Mouse (Mus musculus): Measurements from ENCODE around the gene Man1b1.

DNA sequence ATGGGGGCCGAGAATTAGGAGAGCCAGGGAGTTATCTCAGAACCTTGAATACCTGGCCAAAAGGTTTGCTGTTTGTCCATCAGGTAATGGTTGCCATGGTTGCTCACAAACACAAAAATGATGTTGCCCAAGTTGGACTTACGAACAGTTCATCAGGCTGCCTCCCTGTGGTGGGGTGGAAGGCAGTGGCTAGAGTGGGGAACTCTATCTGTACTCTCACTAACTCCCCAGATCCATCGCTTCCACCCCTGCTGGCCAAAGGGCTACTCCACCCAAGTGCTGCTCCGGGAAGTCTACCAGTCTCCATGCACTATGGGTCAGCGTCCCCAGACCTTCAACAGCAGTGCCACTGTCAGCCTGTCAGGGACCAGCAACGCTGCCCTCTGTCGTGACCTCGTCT is 66.9 kb downstream of the Man1b1 start, which contains the start of gene Npdc1:
- TF ChIP-seq CTCF (IDR thresholded peaks at IDR 0.05; ENCODE audit: insufficient read depth, low read length): no peak
- TF ChIP-seq POLR2A (IDR thresholded peaks at IDR 0.05; ENCODE audit: borderline replicate concordance, extremely low read depth, low read depth, low read length): no peak

Measured in lung, adult 2 months (tissue).